Mouse (Mus musculus): ENCODE results near the gene Ndufaf2.

DNA sequence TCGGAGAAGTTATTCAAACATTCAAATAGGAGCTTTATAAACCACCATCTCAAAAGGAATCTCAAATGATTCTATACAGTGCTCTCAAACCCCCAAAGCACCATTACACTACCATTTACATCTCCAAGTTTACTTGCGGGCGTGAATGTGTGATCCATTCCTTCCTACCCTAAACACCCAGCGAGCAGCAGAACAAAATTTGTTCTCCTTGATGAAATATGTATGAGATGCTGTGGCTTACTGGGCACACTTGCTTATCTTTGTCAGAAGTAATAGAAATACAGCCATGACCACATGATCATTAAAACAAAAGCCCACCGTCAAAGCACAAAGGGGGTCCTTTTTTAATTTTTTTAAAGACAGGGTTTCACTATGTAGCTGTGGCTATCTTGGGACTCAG is 44.9 kb downstream of the Ndufaf2 start:
- TF ChIP-seq CTCF (IDR thresholded peaks at IDR 0.05; ENCODE audit: extremely low read depth, insufficient read length, insufficient replicate concordance, low read depth, low read length) (no peak), POLR2A (IDR thresholded peaks at IDR 0.05; ENCODE audit: low read depth, low read length) (no peak)

Data from small intestine, adult 2 months (tissue).